Mouse (Mus musculus): ENCODE results near the gene Cyp2s1. TPM values are rescaled to one million over a fixed set of nuclear protein-coding genes. Genes with fewer than 3 reads are reported as not detected.

Cyp2s1 gene
- polyA plus RNA-seq, 1 experiment from 2014 or later, result 2.6 TPM

DNA sequence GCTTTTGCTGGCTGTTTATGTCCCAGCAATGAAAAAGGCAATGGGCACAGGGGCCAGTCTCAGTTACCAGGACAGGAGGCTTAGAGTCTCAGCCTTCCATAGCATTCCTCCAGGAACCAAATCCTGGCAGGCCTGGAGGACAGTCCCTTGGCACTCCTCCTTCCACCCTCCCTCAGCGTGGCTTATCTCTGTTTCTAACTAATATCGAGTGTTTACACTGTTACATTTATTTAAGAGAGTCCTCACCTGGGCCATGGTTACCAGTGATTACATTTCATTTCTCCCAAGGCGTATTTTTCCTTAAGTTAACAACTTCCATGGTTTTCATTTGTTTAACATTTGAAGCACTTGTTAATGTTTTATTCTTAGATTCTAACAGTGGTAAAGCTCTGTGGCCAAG, 28.2 kb upstream of the Cyp2s1 start:
- Histone ChIP-seq H3K9me3 (ENCODE audit: control insufficient read depth, low read length) (no peaks in the 10 kb centered on the region), H3K4me1 (replicated peaks; ENCODE audit: control insufficient read depth, insufficient read depth, low read length) (no peaks in the 10 kb centered on the region), H3K9ac (ENCODE audit: low read depth, low read length) (no peak overlapping the region), H3K27me3 (replicated peaks; ENCODE audit: control insufficient read depth, insufficient read depth, low read length) (no peaks in the 10 kb centered on the region), H3K36me3 (ENCODE audit: control insufficient read depth, insufficient read depth, low read length) (no peaks in the 10 kb centered on the region), H3K4me3 (ENCODE audit: low read depth, low read length) (no peak overlapping the region), H3K27ac (ENCODE audit: low read depth, low read length) (no peak overlapping the region), H3K4me2 (no peak overlapping the region)
- ATAC-seq (replicated peaks; ENCODE audit: low FRiP score) (no peak), DNase-seq (ENCODE audit: low spot score) (no peak)
- 59% methylated on average over 3 of the region's 3 CpGs for WGBS

DNA sequence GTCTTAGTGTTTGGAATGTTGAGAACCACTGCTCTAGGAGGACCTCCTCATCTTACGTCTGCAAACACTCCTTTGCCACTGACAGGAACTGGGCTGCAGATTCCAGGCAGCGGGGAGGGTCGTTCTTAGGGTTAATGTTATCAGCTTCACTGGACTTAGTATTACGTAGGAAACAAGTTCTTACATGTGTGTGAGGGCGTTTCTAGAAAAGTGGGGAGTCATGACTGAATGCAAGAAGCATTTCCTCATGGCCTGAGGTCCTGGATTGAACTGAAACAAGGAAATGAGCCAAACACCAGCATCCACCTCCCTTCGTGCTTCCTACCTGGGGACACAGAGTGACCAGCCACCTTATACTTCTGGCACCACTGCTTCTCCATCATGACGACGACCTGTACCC, 27.7 kb upstream of the Cyp2s1 start:
- no peak for ATAC-seq (replicated peaks; ENCODE audit: low FRiP score)

DNA sequence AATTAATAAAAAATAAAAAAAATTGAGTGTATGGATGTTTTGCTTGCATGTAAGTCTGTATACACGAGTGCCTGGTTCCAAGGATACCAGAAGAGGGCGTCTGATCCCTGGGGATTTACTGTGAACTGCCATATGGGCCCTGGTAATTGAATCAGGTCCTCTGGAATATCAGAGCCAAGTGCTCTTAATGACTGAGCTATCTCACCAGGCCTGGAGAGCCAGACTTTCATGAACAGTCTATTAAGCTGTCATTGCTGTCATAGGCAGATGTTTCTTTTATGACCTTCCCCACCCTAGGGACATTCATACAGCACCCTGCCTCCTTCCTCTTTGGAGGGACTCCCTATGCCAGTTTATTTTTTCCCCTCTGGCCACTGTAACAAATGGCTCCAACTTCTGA, 26.8 kb upstream of the Cyp2s1 start:
- no peaks in the 10 kb centered on the region for H3K9me3 ChIP-seq (ENCODE audit: control insufficient read depth, low read length)
- WGBS, result 36% methylated on average over 2 of the region's 2 CpGs
- no peak overlapping the region for H3K27ac ChIP-seq (ENCODE audit: low read depth, low read length)
- no peak overlapping the region for H3K4me3 ChIP-seq (ENCODE audit: low read depth, low read length)
- H3K4me1 ChIP-seq (replicated peaks; ENCODE audit: control insufficient read depth, insufficient read depth, low read length), result no peaks in the 10 kb centered on the region
- no peak for DNase-seq (ENCODE audit: low spot score)
- H3K9ac ChIP-seq (ENCODE audit: low read depth, low read length), result no peak overlapping the region
- H3K36me3 ChIP-seq (ENCODE audit: control insufficient read depth, insufficient read depth, low read length), result no peaks in the 10 kb centered on the region
- no peak for ATAC-seq (replicated peaks; ENCODE audit: low FRiP score)
- no peaks in the 10 kb centered on the region for H3K27me3 ChIP-seq (replicated peaks; ENCODE audit: control insufficient read depth, insufficient read depth, low read length)
- no peak overlapping the region for H3K4me2 ChIP-seq

More for the DNA sequence above, 27.7 kb upstream of the Cyp2s1 start:
- H3K4me2 ChIP-seq, result no peak overlapping the region
- H3K9me3 ChIP-seq (ENCODE audit: control insufficient read depth, low read length), result no peaks in the 10 kb centered on the region
- H3K27ac ChIP-seq (ENCODE audit: low read depth, low read length), result no peak overlapping the region
- H3K27me3 ChIP-seq (replicated peaks; ENCODE audit: control insufficient read depth, insufficient read depth, low read length), result no peaks in the 10 kb centered on the region
- H3K4me3 ChIP-seq (ENCODE audit: low read depth, low read length), result no peak overlapping the region
- H3K36me3 ChIP-seq (ENCODE audit: control insufficient read depth, insufficient read depth, low read length), result no peaks in the 10 kb centered on the region
- H3K9ac ChIP-seq (ENCODE audit: low read depth, low read length), result no peak overlapping the region
- WGBS, result 52% methylated on average over 8 of the region's 8 CpGs
- no peak for DNase-seq (ENCODE audit: low spot score)
- no peaks in the 10 kb centered on the region for H3K4me1 ChIP-seq (replicated peaks; ENCODE audit: control insufficient read depth, insufficient read depth, low read length)

DNA sequence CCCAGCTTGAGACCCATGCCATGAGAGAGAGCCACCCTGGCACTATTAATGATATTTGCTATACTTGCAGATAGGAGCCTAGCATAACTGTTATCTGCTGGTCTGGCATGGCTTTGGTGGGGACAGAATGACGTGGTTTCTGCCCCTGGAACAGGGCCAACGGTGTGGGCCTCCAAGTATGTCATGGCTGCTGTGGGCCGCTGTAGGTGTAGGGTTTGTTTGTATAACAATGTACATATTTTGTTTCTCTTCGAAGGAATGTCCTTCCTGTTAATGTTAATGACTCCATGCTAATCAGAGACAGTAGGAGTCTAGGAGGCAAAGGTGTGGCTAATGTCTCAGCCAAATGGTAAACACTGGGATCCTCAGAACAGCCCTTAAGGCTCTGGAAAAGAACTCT, 24.2 kb upstream of the Cyp2s1 start:
- Histone ChIP-seq H3K27ac (ENCODE audit: low read depth, low read length) (no peak overlapping the region), H3K27me3 (replicated peaks; ENCODE audit: control insufficient read depth, insufficient read depth, low read length) (no peaks in the 10 kb centered on the region), H3K4me1 (replicated peaks; ENCODE audit: control insufficient read depth, insufficient read depth, low read length) (no peaks in the 10 kb centered on the region), H3K36me3 (ENCODE audit: control insufficient read depth, insufficient read depth, low read length) (no peaks in the 10 kb centered on the region), H3K4me3 (ENCODE audit: low read depth, low read length) (no peak overlapping the region), H3K9ac (ENCODE audit: low read depth, low read length) (no peak overlapping the region), H3K4me2 (no peak overlapping the region), H3K9me3 (ENCODE audit: control insufficient read depth, low read length) (no peaks in the 10 kb centered on the region)
- ATAC-seq (replicated peaks; ENCODE audit: low FRiP score) (no peak), DNase-seq (ENCODE audit: low spot score) (no peak)
- WGBS, result 57% methylated on average over 4 of the region's 4 CpGs

DNA sequence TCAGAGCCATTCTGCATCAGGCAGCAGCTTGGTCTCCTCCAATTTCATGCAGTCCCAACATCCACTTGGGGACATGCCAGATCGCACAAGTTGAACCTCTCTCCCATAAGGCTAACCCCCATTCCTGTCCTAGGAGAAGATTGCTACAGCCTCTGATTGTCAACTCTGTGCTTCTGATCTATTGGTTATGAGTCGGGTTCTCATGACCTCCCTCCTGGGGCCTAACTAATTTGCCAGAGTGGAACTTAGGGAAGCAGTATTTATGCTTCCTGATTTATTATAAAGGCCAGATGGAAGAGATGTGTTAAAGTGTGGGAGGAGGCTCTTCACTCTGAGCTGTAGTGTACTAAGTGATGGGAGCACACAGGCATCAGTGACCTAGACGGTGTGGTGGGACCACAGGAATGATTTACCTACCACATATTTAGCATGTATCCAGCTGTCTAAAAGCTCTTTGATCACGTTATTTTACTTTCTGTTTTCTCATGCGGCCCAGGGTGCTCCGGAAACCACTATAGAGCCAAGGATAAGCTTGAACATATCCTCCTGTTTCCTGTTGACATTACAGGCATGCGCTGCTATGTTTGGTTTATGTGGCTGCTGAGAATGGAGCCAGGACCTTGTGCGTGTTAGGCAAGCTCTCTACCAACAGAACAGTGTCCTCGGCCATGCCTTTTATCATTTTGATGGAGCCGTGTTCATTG, 18.6 kb upstream of the Cyp2s1 start:
- H3K27ac ChIP-seq (ENCODE audit: low read depth, low read length), result no peak overlapping the region
- no peaks in the 10 kb centered on the region for H3K36me3 ChIP-seq (ENCODE audit: control insufficient read depth, insufficient read depth, low read length)
- ATAC-seq (replicated peaks; ENCODE audit: low FRiP score), result no peak
- no peak overlapping the region for H3K4me3 ChIP-seq (ENCODE audit: low read depth, low read length)
- no peak overlapping the region for H3K4me2 ChIP-seq
- DNase-seq (ENCODE audit: low spot score), result no peak
- H3K9ac ChIP-seq (ENCODE audit: low read depth, low read length), result no peak overlapping the region
- no peaks in the 10 kb centered on the region; the same call in 1 of the 2 replicates for H3K4me1 ChIP-seq (replicated peaks; ENCODE audit: control insufficient read depth, insufficient read depth, low read length)
- 68% methylated on average over 10 of the region's 10 CpGs for WGBS
- H3K9me3 ChIP-seq (ENCODE audit: control insufficient read depth, low read length), result no peaks in the 10 kb centered on the region
- H3K27me3 ChIP-seq (replicated peaks; ENCODE audit: control insufficient read depth, insufficient read depth, low read length), result no peaks in the 10 kb centered on the region

DNA sequence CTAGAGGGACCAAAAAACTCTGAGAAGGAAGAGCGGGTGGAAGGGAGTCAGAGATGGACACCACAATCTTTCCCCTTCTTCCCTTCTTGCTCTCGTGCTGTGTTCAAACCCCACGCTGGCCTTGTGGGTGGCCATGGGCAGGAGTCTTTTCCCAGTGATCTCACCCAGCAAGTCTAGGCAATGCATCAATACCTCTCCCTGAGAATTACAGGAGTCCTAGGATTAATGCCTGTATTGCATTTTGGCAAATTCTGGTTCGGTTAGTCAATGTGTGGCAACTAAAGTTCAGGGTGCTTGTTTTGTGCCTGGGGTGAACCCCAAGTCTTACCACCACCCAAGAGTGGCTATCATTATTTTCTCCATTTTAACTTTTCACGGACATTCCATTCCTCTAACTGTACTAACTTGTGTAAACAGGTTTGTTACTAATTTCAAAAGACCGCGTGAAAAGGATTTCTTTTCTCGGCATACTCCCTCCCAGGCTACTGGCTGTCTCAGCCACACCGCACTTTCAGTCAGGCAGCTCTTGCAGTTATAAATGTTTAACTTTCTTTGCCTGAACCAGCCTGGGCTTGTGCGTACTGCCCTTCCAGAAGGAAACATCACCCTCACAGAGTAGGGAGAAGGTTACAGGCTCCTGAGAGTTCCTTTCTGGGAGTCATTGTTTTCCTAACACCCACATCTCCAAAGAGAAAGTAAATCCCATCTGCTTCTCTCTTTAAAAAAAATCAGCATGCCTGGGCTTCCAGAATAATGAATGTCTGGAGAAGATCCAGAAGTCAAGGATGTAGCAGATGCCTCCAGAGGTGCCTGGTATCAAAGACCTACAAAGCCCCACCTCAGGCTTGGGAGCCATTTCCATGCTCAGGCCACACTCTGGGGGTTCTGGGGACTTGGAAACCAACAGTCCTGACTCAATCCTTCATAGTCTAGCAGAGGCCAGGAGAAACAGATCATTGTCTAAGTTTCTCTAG, 15.1 kb upstream of the Cyp2s1 start:
- Histone ChIP-seq H3K4me2 (no peak overlapping the region), H3K9ac (ENCODE audit: low read depth, low read length) (no peak overlapping the region), H3K4me3 (ENCODE audit: low read depth, low read length) (no peak overlapping the region), H3K27ac (ENCODE audit: low read depth, low read length) (no peak overlapping the region), H3K4me1 (replicated peaks; ENCODE audit: control insufficient read depth, insufficient read depth, low read length) (peaks cover 5% of the 10 kb centered on the region; the same call in 1 of the 2 replicates), H3K9me3 (ENCODE audit: control insufficient read depth, low read length) (no peaks in the 10 kb centered on the region), H3K36me3 (ENCODE audit: control insufficient read depth, insufficient read depth, low read length) (no peaks in the 10 kb centered on the region), H3K27me3 (replicated peaks; ENCODE audit: control insufficient read depth, insufficient read depth, low read length) (no peaks in the 10 kb centered on the region)
- WGBS, result 75% methylated on average over 10 of the region's 10 CpGs
- DNase-seq (ENCODE audit: low spot score) (no peak), ATAC-seq (replicated peaks; ENCODE audit: low FRiP score) (no peak)

DNA sequence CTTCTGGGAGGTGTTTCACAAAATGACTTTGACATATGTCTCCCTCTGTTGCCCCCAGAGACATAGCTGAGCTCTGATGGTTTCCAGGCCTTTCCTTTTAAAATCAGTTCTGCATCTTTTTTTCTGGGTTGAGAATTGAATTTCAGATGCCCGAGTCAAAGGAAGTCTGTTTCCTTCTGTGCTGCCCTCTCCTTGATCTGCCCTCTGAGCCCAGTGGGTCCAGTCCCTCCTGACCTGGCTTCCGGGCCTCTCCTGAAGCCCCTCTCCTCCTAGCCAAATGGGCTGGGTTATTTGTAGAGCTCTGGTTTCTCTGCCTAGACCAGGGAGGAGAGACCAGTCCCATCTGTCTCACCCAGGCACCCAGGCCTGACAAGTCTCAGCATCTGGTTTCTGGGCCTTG, 13.5 kb upstream of the Cyp2s1 start:
- H3K27me3 ChIP-seq (replicated peaks; ENCODE audit: control insufficient read depth, insufficient read depth, low read length), result no peaks in the 10 kb centered on the region
- WGBS, result 54% methylated on average over 2 of the region's 2 CpGs
- H3K4me3 ChIP-seq (ENCODE audit: low read depth, low read length), result no peak overlapping the region
- no peaks in the 10 kb centered on the region for H3K9me3 ChIP-seq (ENCODE audit: control insufficient read depth, low read length)
- H3K36me3 ChIP-seq (ENCODE audit: control insufficient read depth, insufficient read depth, low read length), result no peaks in the 10 kb centered on the region
- H3K4me2 ChIP-seq, result no peak overlapping the region
- no peak overlapping the region for H3K9ac ChIP-seq (ENCODE audit: low read depth, low read length)
- H3K27ac ChIP-seq (ENCODE audit: low read depth, low read length), result no peak overlapping the region
- DNase-seq (ENCODE audit: low spot score), result no peak
- no peak for ATAC-seq (replicated peaks; ENCODE audit: low FRiP score)
- peaks cover 5% of the 10 kb centered on the region; the same call in 1 of the 2 replicates for H3K4me1 ChIP-seq (replicated peaks; ENCODE audit: control insufficient read depth, insufficient read depth, low read length)

DNA sequence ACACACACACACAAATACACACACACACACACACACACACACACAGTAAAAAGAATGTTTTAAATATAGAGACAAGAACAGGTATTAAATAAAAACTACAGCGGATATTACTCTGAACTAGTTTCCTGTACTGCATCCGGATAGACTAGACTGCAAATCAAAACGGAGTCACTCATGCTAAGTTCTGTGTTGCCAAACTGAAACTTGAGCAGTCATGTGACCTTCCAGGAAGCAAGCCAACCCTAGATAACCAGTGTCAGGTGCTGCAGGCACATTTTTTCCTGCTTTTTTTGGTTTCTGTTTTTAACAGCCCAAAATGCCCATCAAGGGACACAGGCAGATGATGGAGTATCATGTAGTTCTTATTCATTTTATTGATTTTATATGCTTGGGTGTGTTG, 10.5 kb upstream of the Cyp2s1 start:
- DNase-seq (ENCODE audit: low spot score), result no peak
- Histone ChIP-seq H3K36me3 (ENCODE audit: control insufficient read depth, insufficient read depth, low read length) (no peaks in the 10 kb centered on the region), H3K4me1 (replicated peaks; ENCODE audit: control insufficient read depth, insufficient read depth, low read length) (peaks cover 5% of the 10 kb centered on the region; the same call in 1 of the 2 replicates), H3K27me3 (replicated peaks; ENCODE audit: control insufficient read depth, insufficient read depth, low read length) (no peaks in the 10 kb centered on the region), H3K4me2 (no peak overlapping the region), H3K9me3 (ENCODE audit: control insufficient read depth, low read length) (no peaks in the 10 kb centered on the region), H3K9ac (ENCODE audit: low read depth, low read length) (no peak overlapping the region), H3K4me3 (ENCODE audit: low read depth, low read length) (no peak overlapping the region), H3K27ac (ENCODE audit: low read depth, low read length) (no peak overlapping the region)
- no peak for ATAC-seq (replicated peaks; ENCODE audit: low FRiP score)
- 43% methylated on average over 3 of the region's 3 CpGs for WGBS

All from liver, embryonic 11.5 days (tissue).